Mouse (Mus musculus) forebrain, embryonic 14.5 days (tissue): Measurements from ENCODE around the gene Gm10644. TPM values are rescaled to one million over a fixed set of nuclear protein-coding genes. Genes with fewer than 3 reads are reported as not detected.

Experiments used
- ATAC-seq: fragments of 200-750 bp; cut with Nextera tagmentation; 2 replicates; pipeline ENCODE4 v1.8.0; 2017; ENCODE audit warnings: mild to moderate bottlenecking, moderate library complexity
- DNase-seq: peaks from one replicate; pipeline ENCODE4 v3.0.0-alpha.2; 2015; ENCODE audit warnings: low spot score
- H3K27ac ChIP-seq: fragments of 300-500 bp; sonication (generic); 2 replicates; pipeline ENCODE4 v1.5.1; 2014; ENCODE audit warnings: low read depth, mild to moderate bottlenecking, control low read depth, low read length, moderate library complexity
- H3K27me3 ChIP-seq: fragments of 300-500 bp; sonication (generic); replicated peaks from 2 replicates; pipeline ENCODE4 v1.6.1; 2014; ENCODE audit warnings: low read length, control low read depth, mixed read lengths; ENCODE audit not compliant: control insufficient read depth, insufficient read depth
- H3K36me3 ChIP-seq: fragments of 300-500 bp; sonication (generic); 2 replicates; pipeline ENCODE4 v1.6.1; 2014; ENCODE audit warnings: low read length, control low read depth; ENCODE audit not compliant: control insufficient read depth, insufficient read depth
- H3K4me1 ChIP-seq: fragments of 300-500 bp; sonication (generic); 2 replicates; pipeline ENCODE4 v1.6.1; 2014; ENCODE audit warnings: antibody characterized with exemption, low read length, control low read depth; ENCODE audit not compliant: control insufficient read depth, insufficient read depth
- H3K4me2 ChIP-seq: fragments of 300-500 bp; sonication (generic); 2 replicates; pipeline ENCODE4 v1.6.1; 2014; ENCODE audit warnings: mild to moderate bottlenecking, control low read depth, low read length
- H3K4me3 ChIP-seq: fragments of 300-500 bp; sonication (generic); 2 replicates; pipeline ENCODE4 v1.5.1; 2014; ENCODE audit warnings: low read depth, low read length, control low read depth
- H3K9ac ChIP-seq: fragments of 300-500 bp; sonication (generic); 2 replicates; pipeline ENCODE4 v1.6.1; 2014; ENCODE audit warnings: mild to moderate bottlenecking, low read length, control low read depth, moderate library complexity
- H3K9me3 ChIP-seq: fragments of 300-500 bp; sonication (generic); replicated peaks from 2 replicates; pipeline ENCODE4 v1.6.1; 2016; ENCODE audit warnings: low read length, control low read depth, mixed read lengths; ENCODE audit not compliant: control insufficient read depth
- WGBS: fragments of 180-500 bp; shearing (Covaris S2); extraction: QIAGEN DNeasy Blood & Tissue Kit; methylation state at CpG from one replicate; pipeline ENCODE4 v1.1.7; 2014; 5-methylcytosine and 5-hydroxymethylcytosine counted together
- polyA plus RNA-seq: library from polyadenylated mRNA; unstranded; fragments of >200 nt; fragmentation: Nextera tagmentation; extraction: Ambion mirVana; gene quantifications from 2 replicates; pipeline ENCODE4 v1.2.1, GENCODE M21; 2014

Gm10644 gene
- polyA plus RNA-seq, 1 experiment from 2014 or later, result 0.61 TPM

DNA sequence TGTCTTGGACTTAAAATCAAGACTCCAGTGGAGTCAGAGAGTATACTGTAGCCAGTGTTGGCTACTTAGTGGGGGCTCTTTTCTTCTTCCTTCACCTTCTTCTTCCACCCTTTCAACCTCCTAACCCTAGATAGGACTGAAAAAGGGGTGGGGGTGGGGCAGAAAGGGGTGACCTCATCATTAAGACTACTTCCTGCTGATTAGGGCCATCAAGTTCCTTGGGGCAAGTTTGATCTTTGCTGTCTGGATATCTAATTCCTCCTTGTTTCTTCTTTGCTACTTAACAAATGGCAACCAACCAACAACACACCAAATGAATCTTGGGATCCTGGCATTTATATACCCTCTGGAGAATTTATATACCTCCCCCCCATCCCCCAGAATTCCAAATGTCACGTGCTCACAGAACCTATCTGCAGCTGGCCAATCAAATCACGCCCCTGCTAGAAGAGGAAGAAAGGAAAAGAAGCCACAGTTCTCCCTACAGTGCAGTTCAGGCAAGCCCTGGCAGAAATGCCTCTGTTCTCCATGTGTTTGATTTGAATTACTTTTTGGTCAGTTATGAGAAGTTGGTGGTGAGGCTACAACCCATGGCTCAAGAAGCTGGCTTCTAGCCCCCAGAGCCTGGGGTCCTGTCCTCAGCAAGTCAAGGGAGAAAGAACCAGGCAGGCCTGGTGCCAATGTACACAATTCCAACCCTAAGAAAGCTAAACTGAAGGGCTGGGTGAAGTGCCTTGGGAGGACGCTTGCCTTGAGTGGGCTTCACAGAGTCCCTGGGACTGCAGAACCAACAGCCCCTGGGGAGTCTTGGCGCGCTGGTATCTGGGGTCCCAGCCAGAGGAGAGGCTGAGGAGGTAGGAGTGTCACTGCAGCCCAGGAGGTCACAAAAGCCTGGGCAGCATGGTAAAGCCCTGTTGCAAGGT is 42.9 kb downstream of the Gm10644 start:
- Histone ChIP-seq H3K4me3 (no peak overlapping the region), H3K27me3 (no peaks in the 10 kb centered on the region), H3K4me1 (peaks cover 5% of the 10 kb centered on the region; the same call in 1 of the 2 replicates), H3K36me3 (peaks cover 9% of the 10 kb centered on the region), H3K27ac (no peak overlapping the region), H3K9ac (no peak overlapping the region), H3K4me2 (no peak overlapping the region), H3K9me3 (no peaks in the 10 kb centered on the region)
- 79% methylated on average over 5 of the region's 5 CpGs for WGBS
- DNase-seq (no peak), ATAC-seq (no peak)

DNA sequence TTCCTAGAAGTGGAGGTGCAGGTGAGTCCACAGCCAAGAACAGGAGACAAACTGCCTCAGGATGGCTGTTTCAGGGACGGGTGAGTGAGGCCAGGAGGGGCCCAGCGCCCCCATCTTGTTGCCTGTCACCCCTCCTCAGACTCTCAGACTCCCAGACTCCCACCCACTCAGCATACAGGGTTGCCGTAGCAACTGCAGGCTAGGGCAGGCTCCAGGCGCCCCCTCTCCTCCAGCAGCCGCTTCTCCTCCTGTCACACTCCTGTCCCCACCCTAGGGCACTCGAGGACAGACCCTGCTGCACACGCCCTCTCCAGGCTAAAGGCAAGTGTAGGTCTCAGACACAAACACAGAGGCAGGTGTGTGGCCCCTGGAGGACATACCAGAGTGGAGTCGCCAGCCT is 45.7 kb downstream of the Gm10644 start:
- Histone ChIP-seq H3K27me3 (no peaks in the 10 kb centered on the region), H3K4me3 (no peak overlapping the region), H3K36me3 (peaks cover 9% of the 10 kb centered on the region; the same call in 1 of the 2 replicates), H3K4me2 (no peak overlapping the region), H3K27ac (no peak overlapping the region), H3K9ac (peak overlapping the region; percentile 41; the same call in 1 of the 2 replicates), H3K9me3 (no peaks in the 10 kb centered on the region), H3K4me1 (peaks cover 5% of the 10 kb centered on the region; the same call in 1 of the 2 replicates)
- DNase-seq, result no peak
- no peak; the same call in 1 of the 2 replicates for ATAC-seq
- WGBS, result 52% methylated on average over 8 of the region's 8 CpGs

DNA sequence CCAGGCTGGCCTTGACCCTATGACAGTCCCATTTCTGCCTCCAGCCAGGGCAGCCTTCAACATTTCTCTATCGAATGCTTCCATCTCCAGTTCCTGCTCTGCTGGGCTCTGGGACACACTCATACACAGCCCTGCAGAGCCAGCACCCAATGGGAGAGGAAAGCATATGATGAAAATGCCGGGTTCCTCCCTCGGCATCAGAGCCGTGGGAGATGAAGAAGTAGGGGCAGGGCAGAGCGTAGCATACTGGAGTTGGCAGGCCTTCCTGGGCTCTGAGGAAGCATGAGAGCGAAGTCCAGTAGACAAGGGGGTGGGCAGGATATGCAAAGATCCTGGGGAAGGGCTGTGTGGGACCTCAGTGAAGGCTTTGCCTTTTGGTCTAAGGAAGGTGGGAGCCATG is 46.4 kb downstream of the Gm10644 start:
- H3K4me1 ChIP-seq, result peaks cover 7% of the 10 kb centered on the region
- H3K27me3 ChIP-seq, result no peaks in the 10 kb centered on the region
- H3K9ac ChIP-seq, result no peak overlapping the region
- H3K9me3 ChIP-seq, result no peaks in the 10 kb centered on the region
- ATAC-seq (no peak), DNase-seq (no peak)
- H3K4me2 ChIP-seq, result no peak overlapping the region
- no peak overlapping the region for H3K27ac ChIP-seq
- no peak overlapping the region for H3K4me3 ChIP-seq
- 89% methylated on average over 6 of the region's 6 CpGs for WGBS
- H3K36me3 ChIP-seq, result peaks cover 9% of the 10 kb centered on the region; the same call in 1 of the 2 replicates

DNA sequence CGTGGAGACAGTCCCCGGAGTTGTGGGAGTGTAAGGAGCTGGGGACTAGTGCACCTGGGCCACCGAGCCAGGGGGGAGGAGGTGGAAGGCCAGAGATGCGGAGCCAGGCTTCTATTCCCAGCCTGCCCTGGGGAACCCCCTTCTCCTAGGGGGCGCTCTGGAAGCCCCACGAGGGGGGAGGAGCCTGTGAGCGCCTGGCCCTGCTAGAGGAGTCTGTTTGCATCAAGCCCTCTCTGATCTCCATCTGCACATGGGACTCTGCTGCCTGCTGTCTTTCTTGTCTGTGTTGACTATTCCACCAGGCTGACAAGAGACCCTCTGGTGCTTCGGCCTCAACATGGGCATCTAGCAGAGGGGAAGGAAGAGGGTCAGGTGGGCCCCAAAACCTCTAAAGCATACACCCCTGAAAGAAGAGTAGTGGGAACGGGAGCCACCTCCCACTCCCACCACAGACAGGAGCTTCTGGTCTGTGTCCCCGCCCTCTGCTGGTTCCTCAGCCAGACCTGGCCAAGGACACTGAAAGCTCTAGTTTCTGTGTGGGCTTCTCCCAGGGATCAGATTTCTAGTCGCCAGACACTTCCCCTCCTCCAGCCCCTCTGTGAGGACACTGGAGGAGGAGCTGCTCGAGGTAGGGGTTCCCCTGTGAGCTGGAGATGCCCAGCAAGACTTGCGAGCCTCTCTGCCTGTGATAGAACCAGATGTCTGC is 51.9 kb downstream of the Gm10644 start:
- H3K9ac ChIP-seq, result peak overlapping the region; percentile 4
- ATAC-seq (no peak), DNase-seq (no peak)
- H3K36me3 ChIP-seq, result peaks cover 9% of the 10 kb centered on the region; the same call in 1 of the 2 replicates
- no peaks in the 10 kb centered on the region for H3K9me3 ChIP-seq
- H3K4me2 ChIP-seq, result peak overlapping the region; percentile 67
- no peak overlapping the region for H3K27ac ChIP-seq
- H3K4me3 ChIP-seq, result peak overlapping the region; percentile 96
- H3K4me1 ChIP-seq, result peaks cover 21% of the 10 kb centered on the region
- no peaks in the 10 kb centered on the region for H3K27me3 ChIP-seq
- WGBS, result 13% methylated on average over 12 of the region's 13 CpGs

DNA sequence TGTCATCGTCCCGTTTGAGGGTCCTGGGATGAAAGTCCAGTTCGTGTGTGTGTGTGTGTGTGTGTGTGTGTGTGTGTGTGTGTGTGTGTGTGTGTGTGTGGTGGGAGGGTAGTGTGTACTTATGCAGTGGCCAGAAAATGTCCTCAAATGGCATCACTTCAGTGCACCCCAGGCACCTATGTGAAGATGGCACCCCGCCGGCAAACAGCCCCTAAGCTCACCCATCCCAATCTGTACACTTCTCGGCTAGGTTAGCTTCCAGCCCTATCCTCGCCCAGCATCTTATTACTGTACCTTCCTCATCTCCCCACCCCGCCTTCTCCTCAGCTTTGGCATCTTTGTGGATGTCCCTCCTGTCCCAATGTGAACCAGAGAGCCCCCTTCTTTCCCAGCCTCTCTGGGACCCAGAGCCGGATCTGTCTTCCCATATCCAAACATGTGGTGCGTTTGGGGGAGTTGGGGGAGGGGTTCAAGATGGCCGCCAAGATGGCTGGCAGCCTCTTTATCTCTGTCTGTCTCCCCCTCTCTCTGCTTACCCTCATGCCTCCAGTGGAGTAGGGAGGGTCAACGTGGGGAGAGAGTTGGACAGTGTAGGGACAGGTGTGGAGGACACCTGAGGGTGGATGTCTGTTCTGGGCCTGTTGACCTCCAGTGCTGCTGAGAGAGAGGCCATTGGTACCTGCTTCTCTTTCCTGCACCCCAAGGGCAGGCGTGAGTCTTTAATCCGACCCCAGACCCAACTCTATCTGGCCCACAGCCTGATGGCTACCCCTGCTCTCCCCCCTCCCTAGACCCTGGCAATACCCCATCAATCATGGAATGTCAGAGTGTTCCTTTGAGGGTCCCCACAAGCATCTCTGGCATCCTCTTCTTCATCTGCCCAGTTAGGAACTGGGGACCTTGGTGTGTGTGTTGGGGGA is 53.2 kb downstream of the Gm10644 start:
- H3K36me3 ChIP-seq, result peaks cover 5% of the 10 kb centered on the region; the same call in 1 of the 2 replicates
- peak overlapping the region; percentile 99; the same call in 1 of the 2 replicates for H3K27ac ChIP-seq
- 9% methylated on average over 14 of the region's 14 CpGs for WGBS
- ATAC-seq (no peak), DNase-seq (peak; percentile 57)
- H3K4me2 ChIP-seq, result peak overlapping the region; percentile 67
- H3K9me3 ChIP-seq, result no peaks in the 10 kb centered on the region
- H3K4me1 ChIP-seq, result peaks cover 23% of the 10 kb centered on the region
- no peaks in the 10 kb centered on the region for H3K27me3 ChIP-seq
- H3K9ac ChIP-seq, result peak overlapping the region; percentile 96
- H3K4me3 ChIP-seq, result peak overlapping the region; percentile 96

DNA sequence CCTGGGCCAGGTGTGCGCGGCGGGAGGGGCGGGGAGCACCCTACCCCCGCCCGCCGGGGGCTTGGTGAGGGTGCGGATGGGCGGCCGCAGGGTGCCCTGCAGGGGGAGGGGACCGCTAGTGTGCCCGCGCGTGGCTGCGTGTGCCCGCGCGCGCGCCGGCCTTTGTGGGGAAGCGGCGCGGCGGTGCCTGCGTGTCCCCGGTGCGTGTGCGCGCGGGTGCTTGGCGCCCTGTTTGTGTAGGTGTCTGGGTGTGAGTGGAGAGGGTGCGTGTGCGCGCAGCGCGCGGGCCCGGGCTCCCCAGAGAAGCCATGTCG is 54.1 kb downstream of the Gm10644 start:
- Histone ChIP-seq H3K27ac (peak overlapping the region; percentile 99), H3K9me3 (no peaks in the 10 kb centered on the region), H3K36me3 (0 out of 2 replicates have a peak, but pooled peaks cover 2% of the 10 kb centered on the region), H3K4me1 (peaks cover 23% of the 10 kb centered on the region), H3K4me2 (peak overlapping the region; percentile 67), H3K27me3 (no peaks in the 10 kb centered on the region), H3K4me3 (peak overlapping the region; percentile 96), H3K9ac (peak overlapping the region; percentile 96)
- 0% methylated on average over 22 of the region's 40 CpGs for WGBS
- DNase-seq (peak; percentile 85), ATAC-seq (no peak)

DNA sequence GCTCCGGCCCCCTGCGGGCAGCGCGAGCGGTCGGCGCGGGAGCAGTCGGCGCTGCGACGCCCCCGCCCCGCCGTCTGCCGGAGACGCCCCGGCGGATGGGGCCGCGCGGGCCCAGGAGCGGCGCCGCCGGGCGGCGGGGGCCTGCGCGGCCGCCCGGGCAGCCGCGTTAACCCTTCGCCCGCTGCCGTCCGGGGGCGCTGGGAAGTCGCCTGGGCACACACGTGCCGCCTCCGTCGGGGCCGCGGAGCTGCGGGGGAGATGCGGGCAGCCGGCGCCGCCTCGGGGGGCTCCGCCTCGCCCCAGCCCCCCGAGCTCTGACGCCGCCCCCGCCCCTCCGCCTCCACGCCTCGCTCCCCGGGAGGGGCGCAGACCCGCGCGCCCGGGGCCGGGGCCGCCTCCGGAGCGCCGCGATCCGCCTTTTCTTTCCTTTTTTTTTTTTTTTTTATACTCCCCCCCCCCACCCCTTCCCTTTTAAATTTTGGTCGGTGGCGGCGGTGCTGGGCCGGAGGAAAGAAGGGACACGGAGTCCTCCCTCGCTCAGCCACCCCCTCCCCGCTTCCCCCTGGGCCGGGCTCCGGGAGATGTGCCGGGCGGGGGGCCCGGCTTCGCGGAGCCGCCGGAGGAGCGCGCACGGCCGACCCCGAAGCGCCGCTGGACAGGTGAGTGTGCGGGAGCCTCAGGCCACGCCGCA is 54.6 kb downstream of the Gm10644 start:
- no peaks in the 10 kb centered on the region for H3K27me3 ChIP-seq
- peak overlapping the region; percentile 96 for H3K4me3 ChIP-seq
- ATAC-seq, result peak; percentile 15
- H3K4me1 ChIP-seq, result peaks cover 23% of the 10 kb centered on the region
- H3K27ac ChIP-seq, result peak overlapping the region; percentile 99
- peak overlapping the region; percentile 67 for H3K4me2 ChIP-seq
- H3K9me3 ChIP-seq, result no peaks in the 10 kb centered on the region
- WGBS, result 0% methylated on average over 32 of the region's 100 CpGs
- DNase-seq, result peak; percentile 66
- H3K36me3 ChIP-seq, result 0 out of 2 replicates have a peak, but pooled peaks cover under 1% of the 10 kb centered on the region
- H3K9ac ChIP-seq, result peak overlapping the region; percentile 96
